Mouse (Mus musculus): ENCODE measurements at regions not wholly inside any gene's neighbourhood (a gene's known extent, or its start where the extent isn't known, plus 50 kb on each side); places are given as distances from the start of the nearest gene placed in this dataset.

DNA sequence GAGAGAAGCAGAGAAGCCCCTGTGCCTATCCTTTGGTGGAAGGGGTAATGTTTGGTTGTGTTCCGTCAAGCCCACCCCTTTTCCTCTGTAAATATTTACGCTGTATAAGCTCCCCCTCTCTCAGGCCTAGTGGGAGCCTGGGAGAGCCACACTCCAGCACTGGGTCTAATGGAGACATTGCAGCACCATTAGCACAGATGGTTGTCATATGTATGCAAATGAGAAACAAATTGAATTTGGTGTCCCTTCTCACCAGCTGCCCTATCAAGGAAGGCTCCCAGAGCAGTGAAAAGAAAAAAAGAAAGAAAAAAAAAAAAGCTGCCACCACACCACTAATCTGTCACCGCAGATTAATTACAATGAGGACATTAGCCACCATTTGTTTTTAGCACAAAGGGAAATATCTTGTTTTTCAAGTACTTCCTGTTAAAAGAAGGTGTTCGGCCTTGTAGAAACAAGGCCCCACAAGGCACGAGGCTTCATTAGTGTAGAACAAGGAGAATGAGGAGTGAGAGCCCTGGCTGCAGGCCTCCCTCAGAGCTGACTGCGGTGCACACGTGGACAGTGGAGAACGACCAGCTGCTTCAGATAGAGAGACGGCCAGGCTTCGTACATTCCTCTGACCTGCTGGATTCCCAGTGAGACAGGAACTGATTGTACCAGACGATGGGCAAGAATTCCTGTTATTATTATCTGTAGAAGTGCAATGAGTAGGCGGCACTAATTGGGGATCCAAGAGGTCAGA is 156.7 kb upstream of the Hs3st3a1 start:
- TF ChIP-seq CTCF (conservative IDR thresholded peaks at IDR 0.05; ENCODE audit: insufficient read depth, insufficient read length, low read depth, low read length) (no peak), POLR2A (IDR thresholded peaks at IDR 0.05; ENCODE audit: low read depth, low read length) (no peak)
